Mouse (Mus musculus): Measurements from ENCODE around the gene Foxd4. TPM values are rescaled to one million over a fixed set of nuclear protein-coding genes. Genes with fewer than 3 reads are reported as not detected.

Foxd4 gene
- polyA plus RNA-seq (2017; shearing (Covaris generic)), result not detected

GRCm38 (mm10) chr19:24900581-24901220 is at the start of gene Foxd4:
TSS of gene Foxd4 (minus strand) at chr19:24901197.
- no peak for ATAC-seq

- no peak for ATAC-seq
Measured at GRCm38 (mm10) chr19:24945521-24946262, 44.7 kb upstream of the Foxd4 start.

GRCm38 (mm10) chr19:24937084-24937483 is 36.1 kb upstream of the Foxd4 start:
- ATAC-seq, result no peak

GRCm38 (mm10) chr19:24929041-24929440 is 28.0 kb upstream of the Foxd4 start:
- no peak for ATAC-seq

- ATAC-seq, result no peak
Measured at GRCm38 (mm10) chr19:24920866-24921265, 19.9 kb upstream of the Foxd4 start.

- ATAC-seq, result no peak
Measured at GRCm38 (mm10) chr19:24908385-24909155, 7.6 kb upstream of the Foxd4 start.

- no peak for ATAC-seq
Measured at GRCm38 (mm10) chr19:24907655-24908054, 6.7 kb upstream of the Foxd4 start.

GRCm38 (mm10) chr19:24902821-24903220 is 1.8 kb upstream of the Foxd4 start:
- no peak for ATAC-seq

GRCm38 (mm10) chr19:24902256-24902655 is 1.3 kb upstream of the Foxd4 start:
- ATAC-seq, result no peak

- no peak for ATAC-seq
Measured at GRCm38 (mm10) chr19:24901666-24902065, 669 bp upstream of the Foxd4 start.

GRCm38 (mm10) chr19:24899578-24900544 is 1.1 kb downstream of the Foxd4 start:
- ATAC-seq, result no peak

- no peak for ATAC-seq
Measured at GRCm38 (mm10) chr19:24898737-24899577, 2.0 kb downstream of the Foxd4 start.

GRCm38 (mm10) chr19:24897896-24898736 is 2.9 kb downstream of the Foxd4 start:
- ATAC-seq, result no peak

- ATAC-seq, result no peak
Measured at GRCm38 (mm10) chr19:24897006-24897895, 3.7 kb downstream of the Foxd4 start.

- no peak for ATAC-seq
Measured at GRCm38 (mm10) chr19:24896536-24896935, 4.5 kb downstream of the Foxd4 start.

- ATAC-seq, result no peak
Measured at GRCm38 (mm10) chr19:24886888-24887287, 14.1 kb downstream of the Foxd4 start.

GRCm38 (mm10) chr19:24885504-24885903 is 15.5 kb downstream of the Foxd4 start:
- ATAC-seq, result no peak

GRCm38 (mm10) chr19:24881237-24881636 is 19.8 kb downstream of the Foxd4 start:
- no peak for ATAC-seq

Data from inflammation-experienced regulatory T-cells, adult 6 months (primary cell).